Mouse (Mus musculus) kidney, adult 2 months (tissue): ENCODE data around the gene Pafah1b2. TPM values are rescaled to one million over a fixed set of nuclear protein-coding genes. Genes with fewer than 3 reads are reported as not detected.

ENCODE experiments used
- DNase-seq: peaks from one replicate; pipeline ENCODE4 v3.0.0; 2021
- H3K27ac ChIP-seq: fragments of 200-500 bp; 2 replicates; pipeline ENCODE4 v1.5.1; 2012; ENCODE audit warnings: low read depth, low read length, control low read depth, inconsistent platforms; ENCODE audit not compliant: insufficient read depth
- H3K27me3 ChIP-seq: fragments of 200-500 bp; replicated peaks from 2 replicates; pipeline ENCODE4 v1.6.1; 2012; ENCODE audit warnings: mild to moderate bottlenecking, moderate library complexity, low read length, inconsistent platforms; ENCODE audit not compliant: control insufficient read depth, insufficient read depth
- H3K36me3 ChIP-seq: fragments of 200-500 bp; 2 replicates; pipeline ENCODE4 v1.6.1; 2012; ENCODE audit warnings: mild to moderate bottlenecking, moderate library complexity, low read length, inconsistent platforms; ENCODE audit not compliant: control insufficient read depth, insufficient read depth
- H3K4me1 ChIP-seq: fragments of 200-500 bp; 2 replicates; pipeline ENCODE4 v1.6.1; 2011; ENCODE audit warnings: low read length; ENCODE audit not compliant: control insufficient read depth, insufficient read depth
- H3K4me3 ChIP-seq: fragments of 200-500 bp; 2 replicates; pipeline ENCODE4 v1.5.1; 2011; ENCODE audit warnings: mild to moderate bottlenecking, low read depth, low read length, control low read depth; ENCODE audit not compliant: insufficient read depth
- CTCF ChIP-seq: fragments of 200-500 bp; conservative IDR thresholded peaks from 2 replicates; pipeline ENCODE4 v1.5.1; 2011; ENCODE audit warnings: low read depth, mild to moderate bottlenecking, control low read depth, low read length, moderate library complexity, mixed read lengths; ENCODE audit not compliant: insufficient read depth, insufficient read length
- POLR2A ChIP-seq: fragments of 200-500 bp; IDR thresholded peaks from one replicate; pipeline ENCODE4 v1.6.1; 2011; ENCODE audit warnings: low read depth, low read length, control low read depth
- WGBS: fragments of 180-500 bp; shearing (Covaris S2); methylation state at CpG from one replicate; pipeline ENCODE4 v1.1.7; 2018; 5-methylcytosine and 5-hydroxymethylcytosine counted together
- polyA plus RNA-seq: library from polyadenylated mRNA; depleted of rRNA; stranded (reverse); fragments of >200 nt; gene quantifications from 2 replicates; pipeline ENCODE4 v1.2.3, GENCODE M21; 2012

Gene Pafah1b2
- polyA plus RNA-seq, 1 experiment, result 21.1 TPM

- Histone ChIP-seq H3K4me1 (peaks cover 23% of the 10 kb centered on the region), H3K4me3 (peak overlapping the region; percentile 59), H3K27me3 (no peaks in the 10 kb centered on the region), H3K36me3 (no peaks in the 10 kb centered on the region), H3K27ac (peak overlapping the region; percentile 89)
- DNase-seq, result peak; percentile 59
- TF ChIP-seq CTCF (no peak; the same call in 1 of the 2 replicates), POLR2A (no peak)
- 2% methylated on average over 10 of the region's 10 CpGs for WGBS
These were observed 1.8 kb upstream of the Pafah1b2 start for GRCm38 (mm10) chr9:46014251-46014681.

GRCm38 (mm10) chr9:46013616-46014015, 1.1 kb upstream of the Pafah1b2 start:
- TF ChIP-seq CTCF, result no peak
- no peak for TF ChIP-seq POLR2A
- Histone ChIP-seq H3K36me3 (no peaks in the 10 kb centered on the region), H3K4me1 (peaks cover 23% of the 10 kb centered on the region), H3K27me3 (no peaks in the 10 kb centered on the region), H3K27ac (peak overlapping the region; percentile 89), H3K4me3 (peak overlapping the region; percentile 100)
- peak; percentile 22 for DNase-seq
- under 1% methylated on average over 5 of the region's 5 CpGs for WGBS

DNA sequence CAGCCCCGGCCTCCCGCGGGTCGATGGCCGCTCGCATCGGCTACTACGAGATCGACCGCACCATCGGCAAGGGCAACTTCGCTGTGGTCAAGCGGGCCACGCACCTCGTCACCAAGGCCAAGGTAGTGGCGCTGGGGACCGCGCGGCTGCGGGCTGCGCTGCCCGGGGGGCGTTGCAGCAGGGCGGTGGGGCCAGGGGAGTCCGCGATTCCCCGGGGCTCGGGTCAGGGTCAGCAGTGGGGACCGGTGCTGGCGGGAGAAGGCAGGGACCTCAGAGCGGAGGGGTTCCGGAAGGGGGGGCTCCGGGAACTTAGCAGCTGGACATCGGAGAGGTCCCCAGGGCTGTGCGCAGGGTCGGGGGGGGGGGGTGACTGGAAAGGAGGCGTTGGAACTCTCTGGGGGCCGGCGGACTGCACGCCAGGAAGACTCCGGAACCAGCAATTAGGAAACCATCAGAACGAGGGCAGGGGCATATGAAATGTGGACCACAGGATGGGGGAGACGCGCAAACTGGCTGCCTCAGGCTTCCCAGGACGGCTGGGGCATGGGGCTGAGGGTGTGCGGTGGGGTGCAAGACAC, 608 bp upstream of the Pafah1b2 start:
- no peak for DNase-seq

DNA sequence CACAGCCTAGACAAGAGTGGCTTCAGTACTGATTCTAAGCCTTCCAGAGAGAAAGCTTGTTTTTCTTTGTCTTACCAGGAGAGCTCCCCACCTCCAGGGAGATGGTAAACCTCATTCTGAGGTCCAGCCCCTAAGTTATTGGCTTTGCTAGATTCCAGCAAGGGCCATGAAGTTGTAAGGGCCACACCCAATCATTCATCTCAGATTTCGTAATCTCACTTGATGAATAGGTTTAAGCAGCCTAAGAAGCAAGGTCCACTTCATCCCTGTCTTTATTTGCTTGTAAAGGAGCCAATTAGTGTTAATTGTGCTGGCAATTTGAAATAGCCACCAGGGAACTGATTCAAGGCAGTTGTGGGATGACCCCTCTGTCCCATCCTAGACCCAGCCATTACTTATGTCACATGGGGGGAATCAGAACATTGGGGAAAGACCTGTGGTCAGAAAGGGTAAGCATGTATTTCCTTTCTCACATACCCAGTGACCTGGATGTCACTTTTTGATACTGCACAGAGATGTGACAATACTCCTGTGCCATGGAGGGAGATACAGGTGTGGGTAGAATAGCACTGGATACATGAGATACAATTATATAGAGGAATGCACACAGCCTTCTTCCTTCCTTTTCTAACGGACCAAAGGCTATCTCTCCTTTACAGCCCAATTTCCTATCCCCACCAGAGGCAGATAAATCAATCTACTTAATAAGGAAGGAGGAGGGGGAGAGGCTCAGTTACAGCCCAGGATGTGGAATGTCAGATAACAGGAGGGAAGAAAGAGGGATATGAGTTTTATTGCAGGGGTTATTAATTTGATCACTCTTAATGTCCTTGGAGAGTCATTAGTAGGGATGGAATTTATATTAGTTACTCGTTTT, 1.2 kb downstream of the Pafah1b2 start:
- H3K4me1 ChIP-seq, result peaks cover 20% of the 10 kb centered on the region
- DNase-seq, result no peak
- TF ChIP-seq POLR2A (no peak), CTCF (no peak)
- H3K4me3 ChIP-seq, result no peak overlapping the region
- H3K27me3 ChIP-seq, result no peaks in the 10 kb centered on the region
- WGBS, result 46% methylated on average over 3 of the region's 3 CpGs
- peak overlapping the region; percentile 91 for H3K27ac ChIP-seq
- H3K36me3 ChIP-seq, result no peaks in the 10 kb centered on the region

More for the DNA sequence above, 608 bp upstream of the Pafah1b2 start:
- Histone ChIP-seq H3K36me3 (no peaks in the 10 kb centered on the region), H3K4me3 (peak overlapping the region; percentile 100), H3K4me1 (peaks cover 23% of the 10 kb centered on the region), H3K27ac (peak overlapping the region; percentile 89), H3K27me3 (no peaks in the 10 kb centered on the region)
- WGBS, result 1% methylated on average over 45 of the region's 46 CpGs
- TF ChIP-seq POLR2A, result no peak
- TF ChIP-seq CTCF, result no peak

- H3K4me1 ChIP-seq, result peaks cover 8% of the 10 kb centered on the region; the same call in 1 of the 2 replicates
- 70% methylated on average over 1 of the region's 1 CpGs for WGBS
- H3K36me3 ChIP-seq, result no peaks in the 10 kb centered on the region
- H3K27me3 ChIP-seq, result no peaks in the 10 kb centered on the region
- H3K4me3 ChIP-seq, result no peak overlapping the region
- DNase-seq, result no peak
- TF ChIP-seq POLR2A, result no peak
- no peak for TF ChIP-seq CTCF
- H3K27ac ChIP-seq, result no peak overlapping the region
These were observed 2.9 kb downstream of the Pafah1b2 start for GRCm38 (mm10) chr9:46009669-46009983.

DNA sequence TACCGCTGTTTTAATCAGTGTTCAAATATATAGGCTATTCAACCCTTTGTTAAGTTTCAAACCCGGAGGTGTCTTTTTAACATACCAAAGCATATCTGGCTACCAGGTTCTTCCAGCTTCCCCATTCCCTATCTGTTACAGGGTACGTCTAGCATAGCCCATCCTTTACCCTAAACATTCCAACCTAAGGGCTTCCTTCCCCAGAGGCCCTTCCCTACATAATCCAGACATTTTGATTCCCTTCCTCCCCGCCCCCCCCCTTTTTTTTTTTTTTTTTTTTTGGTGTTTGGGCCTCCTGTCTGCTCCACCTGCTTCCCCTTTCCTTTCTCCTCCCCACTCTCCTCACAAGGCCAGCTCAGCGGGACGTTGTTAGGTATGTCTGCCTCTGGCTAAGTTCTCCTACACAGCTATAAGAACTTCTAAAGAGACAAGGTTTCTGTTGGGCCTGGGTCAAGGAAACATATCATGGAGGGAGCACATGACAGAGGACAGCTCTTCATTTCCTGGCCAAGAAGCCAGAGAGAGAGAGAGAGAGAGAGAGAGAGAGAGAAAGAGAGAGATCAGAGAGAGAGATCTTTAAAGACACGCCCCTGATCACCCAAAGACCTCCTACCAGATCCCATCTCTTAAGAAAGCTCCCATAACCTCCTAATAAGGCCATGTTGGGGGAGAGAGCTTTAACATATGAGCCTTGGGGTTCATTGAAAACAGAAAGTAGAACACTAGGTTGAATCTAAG, 3.4 kb downstream of the Pafah1b2 start:
- H3K4me1 ChIP-seq, result peaks cover 6% of the 10 kb centered on the region; the same call in 1 of the 2 replicates
- DNase-seq, result no peak
- WGBS, result 82% methylated on average over 7 of the region's 7 CpGs
- no peak for TF ChIP-seq CTCF
- H3K36me3 ChIP-seq, result no peaks in the 10 kb centered on the region
- no peak overlapping the region for H3K4me3 ChIP-seq
- H3K27ac ChIP-seq, result no peak overlapping the region
- H3K27me3 ChIP-seq, result no peaks in the 10 kb centered on the region

DNA sequence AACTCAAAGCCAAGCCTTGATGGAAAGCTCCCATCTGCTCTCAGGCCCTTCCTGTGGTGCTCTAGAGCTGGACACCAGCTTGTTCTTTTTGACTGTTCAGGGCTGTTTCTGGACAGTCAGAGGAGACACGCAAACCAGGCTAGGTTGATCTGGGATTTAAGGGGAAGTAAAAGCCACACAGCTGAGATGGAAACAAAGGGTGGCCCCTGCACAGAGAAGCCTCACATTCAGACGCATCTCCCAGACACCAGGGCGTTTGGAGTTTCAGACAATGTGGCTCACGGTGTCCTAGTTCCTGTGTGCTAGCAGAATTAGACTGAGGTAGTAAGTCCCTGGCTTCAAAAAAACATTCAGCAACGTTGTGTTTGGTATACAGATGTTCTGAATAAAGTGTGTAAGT, 6.3 kb downstream of the Pafah1b2 start:
- Histone ChIP-seq H3K27ac (no peak overlapping the region), H3K4me3 (no peak overlapping the region), H3K4me1 (no peaks in the 10 kb centered on the region), H3K27me3 (no peaks in the 10 kb centered on the region), H3K36me3 (no peaks in the 10 kb centered on the region)
- DNase-seq, result no peak
- 78% methylated on average over 5 of the region's 5 CpGs for WGBS
- no peak for TF ChIP-seq POLR2A
- no peak for TF ChIP-seq CTCF
